Mouse (Mus musculus): ENCODE data around the gene Itga7.
A peak's percentile ranks its signal among the peaks of the same experiment; 100 is the strongest.

DNA sequence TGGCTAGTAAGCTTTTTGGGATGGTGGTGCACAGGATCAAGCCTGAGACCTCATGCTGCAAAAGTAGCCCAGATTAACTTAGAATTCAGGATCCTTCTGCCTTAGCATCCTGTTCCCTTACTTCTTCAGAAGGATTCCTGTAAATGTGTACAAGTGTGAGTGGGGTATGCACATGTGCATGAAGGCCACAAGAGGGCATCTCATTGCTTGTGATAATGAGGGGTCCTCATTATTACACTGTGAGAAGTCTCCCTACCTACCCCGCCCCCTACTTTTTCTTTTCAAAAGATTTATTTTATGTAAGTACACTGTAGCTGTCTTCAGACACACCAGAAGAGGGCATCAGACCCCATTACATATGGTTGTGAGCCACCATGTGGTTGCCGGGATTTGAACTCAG, 18.1 kb upstream of the Itga7 start:
- TF ChIP-seq CTCF (IDR thresholded peaks at IDR 0.05; ENCODE audit: low read depth), result peak; percentile 36
- TF ChIP-seq EP300 (IDR thresholded peaks at IDR 0.05; ENCODE audit: low read depth), result no peak
